Mouse (Mus musculus): ENCODE measurements around the gene Timm9.

GRCm38 (mm10) chr12:71111331-71111730 lies 25.2 kb downstream of the Timm9 start, which contains the start of gene Tomm20l:
- TF ChIP-seq CTCF (IDR thresholded peaks at IDR 0.05; ENCODE audit: low read depth) (peak; percentile 30), EP300 (IDR thresholded peaks at IDR 0.05; ENCODE audit: low read depth) (no peak)

Data from heart, postnatal 0 days (tissue).